Mouse (Mus musculus) embryo, embryonic 9.5 days (tissue): Measurements from ENCODE around the gene Acaca.

ENCODE experiments used
- DNase-seq: peaks from one replicate; pipeline ENCODE4 v3.0.0-alpha.2; 2017; ENCODE audit errors: extremely low spot score

Acaca gene

DNA sequence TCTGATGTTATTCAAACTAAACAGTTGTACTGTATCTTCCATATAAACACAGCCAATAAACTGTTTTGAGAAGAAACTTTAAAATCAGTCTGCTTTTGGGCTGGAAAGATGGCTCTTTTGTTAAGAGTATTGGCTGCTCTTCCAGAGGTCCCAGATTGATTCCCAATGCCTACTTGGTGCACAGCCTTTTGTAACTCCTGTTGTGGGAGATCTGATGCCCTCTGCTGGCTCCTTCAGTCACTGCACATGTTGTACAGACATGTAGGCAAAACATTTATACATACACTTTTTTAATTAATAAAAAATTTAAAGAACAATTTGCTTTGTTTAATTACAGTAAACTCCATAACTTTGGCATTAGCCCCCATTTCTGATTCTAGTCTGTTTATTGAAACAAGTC lies 114.1 kb downstream of the Acaca start:
- peak; percentile 46 for DNase-seq

GRCm38 (mm10) chr11:84247370-84247769 lies 117.9 kb downstream of the Acaca start:
- no peak for DNase-seq

DNA sequence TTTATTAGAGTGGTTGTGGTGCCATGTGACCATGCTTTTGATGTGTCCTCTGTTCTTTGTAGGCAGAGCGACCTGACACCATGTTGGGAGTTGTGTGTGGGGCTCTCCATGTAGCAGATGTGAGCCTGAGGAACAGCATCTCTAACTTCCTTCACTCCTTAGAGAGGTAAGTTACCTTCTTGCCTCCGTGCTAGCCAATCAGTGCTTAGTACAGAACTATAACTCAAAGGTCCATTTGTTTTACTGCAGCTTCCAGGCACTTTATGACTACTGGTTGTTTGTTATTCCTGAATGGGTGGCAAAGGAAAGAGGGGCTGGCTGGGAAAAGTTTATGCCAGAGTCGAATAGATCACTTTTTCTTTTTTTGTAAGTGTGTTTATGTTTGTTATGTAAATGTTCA lies 121.7 kb downstream of the Acaca start:
- DNase-seq, result no peak

GRCm38 (mm10) chr11:84252425-84252824 lies 123.0 kb downstream of the Acaca start:
- DNase-seq, result no peak

DNA sequence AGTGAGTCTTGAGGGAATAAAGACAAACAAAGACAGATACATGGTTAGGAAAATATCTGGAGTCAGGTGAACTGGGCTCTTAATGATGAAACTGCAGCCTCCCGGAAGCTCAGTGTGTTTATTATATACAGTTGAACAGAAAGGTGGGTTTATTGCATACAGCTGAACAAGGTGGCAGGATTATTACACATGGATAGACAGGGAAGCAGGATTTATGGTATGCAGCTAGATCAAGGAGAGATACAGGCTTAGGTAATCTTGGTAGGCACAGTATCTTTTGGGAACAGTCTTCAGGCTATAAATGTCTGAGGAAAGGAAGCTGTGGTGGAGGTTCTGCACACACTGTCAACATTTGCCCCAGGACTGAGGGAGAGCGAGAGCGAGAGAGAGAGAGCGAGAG lies 126.4 kb downstream of the Acaca start:
- no peak for DNase-seq

DNA sequence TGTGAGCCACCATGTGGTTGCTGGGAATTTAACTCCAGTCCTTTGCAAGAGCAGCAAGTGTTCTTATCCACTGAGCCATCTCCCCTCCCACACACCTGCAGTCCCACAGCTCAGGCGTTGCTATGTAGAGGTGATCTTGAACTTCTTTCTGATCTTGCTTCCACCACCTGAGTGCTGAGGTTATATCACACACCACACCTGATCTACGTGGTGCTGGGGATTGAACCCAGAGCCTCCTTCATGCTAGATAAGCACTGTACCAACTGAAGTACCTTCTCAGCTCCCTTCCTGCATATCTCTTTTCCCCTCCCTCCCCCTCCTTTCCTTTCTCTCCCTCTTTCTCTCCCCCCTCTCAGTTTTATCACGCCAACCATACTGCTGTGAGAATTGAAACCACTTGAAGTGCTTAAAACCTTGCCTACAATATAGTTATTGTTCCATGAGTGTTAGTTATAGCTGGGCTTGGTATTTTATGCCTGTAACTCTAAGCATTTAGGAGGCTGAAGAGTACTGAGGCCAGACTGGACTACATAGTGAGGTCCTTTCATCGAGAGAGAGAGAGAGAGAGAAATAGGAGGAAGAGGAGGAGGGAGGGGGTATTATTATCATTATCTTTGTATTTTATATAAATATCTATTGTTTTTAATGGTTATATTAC lies 128.7 kb downstream of the Acaca start:
- no peak for DNase-seq

GRCm38 (mm10) chr11:84264490-84264889 lies 135.0 kb downstream of the Acaca start:
- DNase-seq, result peak; percentile 27

DNA sequence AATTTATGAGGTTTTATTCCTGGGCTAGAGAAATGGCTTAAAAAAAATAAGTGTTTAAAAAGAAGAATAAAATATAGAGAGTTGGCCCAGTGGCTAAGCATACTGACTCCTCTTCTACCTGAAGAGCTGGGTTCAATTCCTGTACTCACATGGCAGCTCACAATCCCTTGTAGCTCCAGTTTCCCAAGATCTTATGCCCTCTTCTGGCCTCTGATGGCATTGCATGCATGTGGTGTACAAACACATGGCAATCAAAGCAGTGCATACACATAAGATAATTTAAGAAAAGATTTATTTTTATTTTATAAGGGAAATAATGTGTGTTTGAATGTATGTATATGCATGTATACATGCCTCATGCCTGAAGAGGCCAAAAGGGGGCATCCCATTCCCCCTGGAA lies 138.6 kb downstream of the Acaca start:
- DNase-seq, result no peak

GRCm38 (mm10) chr11:84270511-84270910 lies 141.0 kb downstream of the Acaca start:
- no peak for DNase-seq

- DNase-seq, result no peak
These were observed 142.5 kb downstream of the Acaca start for GRCm38 (mm10) chr11:84271948-84272347.

- DNase-seq, result no peak
These were observed 143.1 kb downstream of the Acaca start for GRCm38 (mm10) chr11:84272574-84272973.

- peak; percentile 30 for DNase-seq
These were observed 147.5 kb downstream of the Acaca start for GRCm38 (mm10) chr11:84276979-84277378.

DNA sequence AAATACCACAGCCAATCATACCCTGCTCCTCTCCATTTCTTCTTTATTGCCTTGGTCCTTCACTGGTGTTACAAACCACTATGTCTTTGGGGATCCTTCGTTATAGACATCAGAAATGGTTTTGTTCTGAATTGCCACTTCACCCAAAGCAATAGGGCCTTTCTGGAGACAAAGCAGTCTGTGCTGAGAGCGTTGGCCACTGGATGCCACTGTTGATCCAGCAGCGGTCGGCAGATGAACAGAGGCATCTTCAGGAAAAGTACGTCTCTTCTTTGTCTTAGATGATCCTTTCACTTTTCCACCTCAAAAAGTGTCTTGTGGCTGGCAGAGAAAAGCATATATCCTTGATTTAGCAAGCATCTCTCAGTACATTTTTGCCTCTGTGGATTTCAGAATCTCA lies 151.8 kb downstream of the Acaca start:
- no peak for DNase-seq

GRCm38 (mm10) chr11:84282944-84283703 lies 153.7 kb downstream of the Acaca start:
- DNase-seq, result no peak

DNA sequence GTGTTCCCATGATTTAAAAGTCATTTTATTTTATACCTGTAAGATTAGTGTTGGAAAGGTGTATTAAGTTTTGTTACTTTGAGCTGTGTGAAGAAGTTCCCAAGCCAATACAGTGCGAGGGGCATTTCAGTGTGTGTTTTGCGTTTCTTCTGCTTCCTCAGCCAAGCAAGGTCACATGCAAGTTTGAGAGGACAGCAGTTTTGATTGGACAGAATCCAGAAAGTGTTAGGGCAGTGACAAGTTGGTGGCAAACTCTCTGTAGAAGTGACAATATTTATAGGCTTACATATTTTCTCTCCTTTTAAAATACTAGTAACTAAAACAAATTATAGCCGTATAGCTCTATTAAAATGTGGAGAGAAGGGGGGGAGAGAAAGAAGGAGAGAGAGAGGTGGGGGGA lies 161.3 kb downstream of the Acaca start:
- no peak for DNase-seq

DNA sequence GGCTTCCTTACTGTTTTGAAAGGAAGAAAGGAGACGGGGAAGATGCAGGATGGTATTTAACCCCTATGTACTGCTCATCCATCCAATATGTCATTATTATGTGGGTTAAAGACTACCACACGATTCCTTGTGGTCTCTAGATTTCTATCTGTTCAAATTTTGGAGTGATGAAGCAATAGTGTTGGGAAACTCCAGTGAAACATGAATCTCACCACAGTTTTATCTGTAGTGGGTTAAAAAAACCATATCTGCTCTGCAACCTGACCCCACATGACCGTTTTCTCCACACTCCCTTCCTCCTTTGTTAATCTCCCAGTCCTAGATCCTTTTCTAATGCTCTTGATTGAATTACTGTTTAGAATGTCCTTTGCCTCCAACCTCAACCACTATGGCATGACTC lies 163.1 kb downstream of the Acaca start:
- no peak for DNase-seq

GRCm38 (mm10) chr11:84293288-84293687 lies 163.8 kb downstream of the Acaca start:
- DNase-seq, result no peak

- no peak for DNase-seq
These were observed 166.9 kb downstream of the Acaca start for GRCm38 (mm10) chr11:84296337-84296736.

DNA sequence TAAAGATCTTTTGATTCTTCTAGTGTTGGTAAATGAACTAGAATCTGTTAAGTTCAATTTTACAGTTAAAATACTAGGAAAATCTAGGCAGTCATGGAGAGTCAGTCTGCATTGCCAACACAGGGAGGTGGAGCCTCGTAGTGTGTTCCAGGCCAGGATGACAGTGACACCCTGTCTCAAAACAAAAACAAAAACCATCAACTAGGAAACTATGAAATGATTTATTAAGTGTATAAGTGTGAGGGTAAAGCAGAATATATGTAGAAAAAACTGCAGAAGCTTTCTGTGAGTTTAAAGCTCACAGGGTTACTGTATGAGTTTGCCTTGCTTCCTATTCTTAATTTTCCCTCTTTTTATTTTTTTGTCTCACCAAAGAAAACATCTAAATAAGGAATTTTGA lies 176.0 kb downstream of the Acaca start:
- DNase-seq, result no peak

DNA sequence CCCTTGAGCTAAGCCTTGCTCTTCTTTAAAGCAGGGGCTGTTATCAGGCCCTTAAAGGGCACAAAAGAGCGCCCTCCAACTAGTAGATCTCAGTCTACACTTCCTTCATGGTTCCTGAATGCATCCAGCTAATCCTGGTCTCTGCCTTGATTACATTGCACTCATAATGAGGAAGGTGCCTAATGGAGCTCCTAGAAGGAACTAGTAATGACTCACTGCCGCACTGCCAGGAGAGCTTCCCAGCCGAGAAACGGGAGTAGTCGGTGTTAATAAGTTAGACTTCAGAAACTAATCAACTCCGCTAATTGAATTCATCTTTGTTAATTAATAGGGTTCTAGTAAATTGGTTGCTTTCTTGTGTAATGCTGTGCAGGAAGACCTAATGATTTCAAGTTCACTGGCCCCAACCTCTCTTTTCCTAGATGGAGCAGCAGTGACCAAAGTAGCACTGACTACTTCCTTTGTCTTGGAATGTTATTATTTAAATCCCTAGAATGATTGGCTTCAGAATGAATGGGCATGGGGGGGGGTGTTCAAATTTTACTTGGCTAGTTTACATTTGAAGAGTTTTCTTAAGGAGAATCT lies 176.8 kb downstream of the Acaca start:
- DNase-seq, result no peak

GRCm38 (mm10) chr11:84324032-84324752 lies 194.7 kb downstream of the Acaca start:
- no peak for DNase-seq

DNA sequence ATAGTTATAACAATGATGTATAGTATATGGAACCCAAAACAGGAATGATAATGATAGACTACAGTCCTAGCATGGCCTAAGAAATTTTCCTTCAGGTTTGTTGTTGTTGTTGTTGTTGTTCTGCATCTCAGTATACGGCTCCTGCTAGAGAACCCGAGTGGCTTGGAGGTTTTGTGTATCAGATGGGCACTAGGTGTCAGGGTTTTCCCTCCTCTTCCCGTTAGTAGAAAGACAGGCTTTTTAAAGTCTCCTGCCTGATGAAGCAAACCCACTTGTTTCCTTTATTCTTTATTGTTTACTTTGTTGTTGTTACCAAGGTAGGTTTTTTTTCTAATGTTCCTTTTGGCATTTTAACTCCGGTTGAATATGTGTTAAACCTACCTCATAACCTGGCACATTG lies 197.6 kb downstream of the Acaca start:
- no peak for DNase-seq

DNA sequence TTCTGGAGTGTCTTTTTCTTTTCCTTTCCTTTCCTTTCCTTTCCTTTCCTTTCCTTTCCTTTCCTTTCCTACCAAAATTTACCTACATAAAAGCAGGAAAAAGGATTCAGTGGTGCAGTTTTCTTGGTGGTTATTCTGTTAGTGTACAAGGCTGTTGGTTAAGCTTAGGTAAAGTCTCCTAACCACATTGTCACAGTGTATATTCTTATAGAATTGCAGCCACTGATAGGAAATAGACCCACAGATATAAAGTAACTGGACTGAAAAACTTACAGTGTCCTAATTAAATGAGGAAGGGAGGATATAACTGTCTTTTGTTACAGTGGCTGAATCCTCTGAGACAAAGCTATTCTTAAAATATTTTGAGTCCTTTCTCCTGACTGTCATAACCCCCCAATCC lies 202.9 kb downstream of the Acaca start:
- DNase-seq, result no peak
